Mouse (Mus musculus) CD4-positive, CD25-positive, alpha-beta regulatory T cell, adult 9 weeks (primary cell): ENCODE results near the gene Olfr1022. TPM values are rescaled to one million over a fixed set of nuclear protein-coding genes. Genes with fewer than 3 reads are reported as not detected.

ENCODE experiments used
- polyA plus RNA-seq: library from polyadenylated mRNA; unstranded; fragments of 100-300 nt; shearing (Covaris generic); gene quantifications from one replicate; pipeline ENCODE4 v1.2.1, GENCODE M21; 2017

The Olfr1022 gene
- not detected for polyA plus RNA-seq

DNA sequence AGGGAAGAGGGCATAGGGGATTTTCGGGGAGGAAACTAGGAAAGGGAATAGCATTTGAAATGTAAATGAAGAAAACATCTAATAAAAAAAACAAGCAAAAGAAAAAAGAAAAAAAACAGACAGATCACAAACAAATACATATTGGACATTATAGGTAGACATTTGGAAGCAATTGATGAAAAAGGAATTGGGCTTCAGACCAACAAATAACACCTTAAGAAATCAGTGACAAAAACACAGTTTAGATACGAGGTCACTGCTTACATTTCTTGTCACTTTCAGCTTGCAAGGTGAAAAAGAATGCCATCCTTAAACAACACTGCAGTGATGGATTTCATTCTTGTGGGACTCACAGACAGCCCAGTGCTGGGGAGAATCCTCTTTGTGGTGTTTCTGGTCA lies at the start of gene Olfr1022:
Gene Olfr1022, plus strand, starts transcription at position 301 of the 400 bp plus-strand sequence.

DNA sequence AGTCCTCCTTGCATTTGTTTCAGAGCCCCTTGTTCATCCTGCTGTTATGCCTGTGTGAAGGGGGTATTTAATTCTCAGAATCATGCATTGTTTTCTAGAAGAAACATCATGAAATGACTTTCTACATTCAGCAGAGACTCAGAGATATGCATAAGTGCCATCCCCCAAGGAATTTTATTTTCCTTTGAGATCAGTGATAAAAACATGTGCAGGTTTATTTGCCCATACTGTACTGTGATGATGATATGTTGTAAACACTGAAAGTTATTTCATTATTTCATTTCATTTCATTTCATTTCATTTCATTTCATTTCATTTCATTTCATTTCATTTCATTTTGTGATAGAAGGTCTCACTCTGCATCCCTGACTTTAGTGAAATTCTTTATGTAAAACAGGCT lies 23.0 kb upstream of the Olfr1022 start, which contains the start of gene Olfr1019:
Gene Olfr1019, minus strand, starts transcription at position 101 of the 400 bp plus-strand sequence.

DNA sequence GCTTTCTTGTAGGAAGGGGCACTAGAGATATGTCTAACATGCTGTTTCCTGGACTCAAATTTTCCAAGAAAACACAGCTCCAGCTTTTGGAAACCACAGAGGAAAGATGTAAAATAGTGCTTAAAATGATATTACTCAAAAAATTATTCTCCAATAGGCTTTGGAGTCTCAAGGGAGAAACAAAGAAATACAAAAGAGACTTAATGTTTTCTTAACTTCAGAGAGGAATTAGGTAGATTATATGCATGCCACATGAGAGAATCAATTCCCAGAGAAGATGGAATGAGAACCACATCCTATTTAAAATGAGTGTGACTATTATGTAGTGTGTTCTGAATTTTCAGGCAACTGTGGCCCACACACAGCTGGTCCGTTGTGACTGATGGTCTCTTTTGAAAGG lies 21.7 kb upstream of the Olfr1022 start, which contains the start of gene Olfr1020:
Gene Olfr1020, plus strand, starts transcription at position 301 of the 400 bp plus-strand sequence.

DNA sequence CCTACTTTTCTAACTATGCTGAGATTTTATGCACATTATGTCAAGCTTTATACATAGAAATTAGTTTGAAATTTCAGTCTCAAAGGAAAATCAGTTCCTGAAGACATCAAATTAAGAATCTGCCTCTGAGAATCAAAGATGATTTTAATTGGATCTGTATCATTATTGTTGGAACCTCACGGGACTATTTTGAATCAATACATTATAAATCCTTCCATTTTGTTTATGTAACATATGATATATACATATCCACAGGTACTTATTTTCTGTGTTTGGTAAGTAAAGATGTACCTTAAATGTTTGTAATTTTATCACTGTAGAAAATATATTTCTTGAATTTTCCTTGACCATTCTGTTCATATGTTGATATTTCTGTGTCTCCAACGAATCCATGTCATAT lies 16.9 kb downstream of the Olfr1022 start, which contains the start of gene Olfr1023:
Gene Olfr1023, plus strand, starts transcription at position 301 of the 400 bp plus-strand sequence.

GRCm38 (mm10) chr2:85904952-85905351 lies 36.6 kb downstream of the Olfr1022 start, which contains the start of gene Olfr1024:
Olfr1024 (minus strand) TSS chr2:85905052.

GRCm38 (mm10) chr2:85914893-85915292 lies 46.5 kb downstream of the Olfr1022 start, which contains the start of gene Olfr1025-ps1:
Olfr1025-ps1 (plus strand) TSS chr2:85915193.

Other genes with a start within 250 kb of the Olfr1022 start
- gene Olfr1002, start 217.9 kb upstream of the Olfr1022 start, polyA plus RNA-seq: not detected
- not detected for gene Olfr154, start 204.1 kb upstream of the Olfr1022 start, polyA plus RNA-seq
- not detected for gene Olfr1006, start 189.8 kb upstream of the Olfr1022 start, polyA plus RNA-seq
- not detected for gene Olfr1008, start 179.2 kb upstream of the Olfr1022 start, polyA plus RNA-seq
- not detected for gene Olfr1009, start 153.2 kb upstream of the Olfr1022 start, polyA plus RNA-seq
- gene Olfr1012, start 105.8 kb upstream of the Olfr1022 start, polyA plus RNA-seq: not detected
- gene Olfr1013, start 101.5 kb upstream of the Olfr1022 start, polyA plus RNA-seq: not detected
- gene Olfr1014, start 95.9 kb upstream of the Olfr1022 start, polyA plus RNA-seq: not detected
- not detected for gene Olfr1015, start 86.6 kb upstream of the Olfr1022 start, polyA plus RNA-seq
- gene Olfr1016, start 66.0 kb upstream of the Olfr1022 start, polyA plus RNA-seq: not detected
- not detected for gene Olfr1018, start 50.1 kb upstream of the Olfr1022 start, polyA plus RNA-seq
- not detected for gene Olfr1019, start 23.1 kb upstream of the Olfr1022 start, polyA plus RNA-seq
- gene Olfr1020, start 21.6 kb upstream of the Olfr1022 start, polyA plus RNA-seq: not detected
- gene Olfr1023, start 17.0 kb downstream of the Olfr1022 start, polyA plus RNA-seq: not detected
- gene Olfr1024, start 36.5 kb downstream of the Olfr1022 start, polyA plus RNA-seq: not detected
- not detected for gene Olfr1025-ps1, start 46.6 kb downstream of the Olfr1022 start, polyA plus RNA-seq
- not detected for gene Olfr1026, start 53.0 kb downstream of the Olfr1022 start, polyA plus RNA-seq
- gene Olfr1028, start 81.8 kb downstream of the Olfr1022 start, polyA plus RNA-seq: not detected
- gene Olfr1029, start 105.3 kb downstream of the Olfr1022 start, polyA plus RNA-seq: not detected
- gene Olfr1030, start 110.7 kb downstream of the Olfr1022 start, polyA plus RNA-seq: not detected
- gene Olfr1031, start 121.7 kb downstream of the Olfr1022 start, polyA plus RNA-seq: not detected
- not detected for gene Olfr1032, start 136.9 kb downstream of the Olfr1022 start, polyA plus RNA-seq
- gene Olfr1033, start 152.0 kb downstream of the Olfr1022 start, polyA plus RNA-seq: 1.3 TPM
- not detected for gene Olfr1034, start 177.3 kb downstream of the Olfr1022 start, polyA plus RNA-seq
- gene Olfr1036, start 205.4 kb downstream of the Olfr1022 start, polyA plus RNA-seq: not detected
- gene Olfr1037, start 218.8 kb downstream of the Olfr1022 start, polyA plus RNA-seq: not detected